Mouse (Mus musculus) cortical plate, adult 2 months (tissue): ENCODE measurements at regions not wholly inside any gene's neighbourhood (a gene's known extent, or its start where the extent isn't known, plus 50 kb on each side); places are given as distances from the start of the nearest gene placed in this dataset.

Experiments used
- CTCF ChIP-seq: fragments of 200-500 bp; IDR thresholded peaks from 2 replicates; pipeline ENCODE4 v1.5.1; 2011; ENCODE audit warnings: mild to moderate bottlenecking, control low read depth, low read length; ENCODE audit not compliant: insufficient read depth; ENCODE audit errors: extremely low read depth
- POLR2A ChIP-seq: fragments of 200-500 bp; IDR thresholded peaks from 2 replicates; pipeline ENCODE4 v1.6.1; 2011; ENCODE audit warnings: mild to moderate bottlenecking, low read length, control low read depth; ENCODE audit not compliant: insufficient read depth; ENCODE audit errors: extremely low read depth

DNA sequence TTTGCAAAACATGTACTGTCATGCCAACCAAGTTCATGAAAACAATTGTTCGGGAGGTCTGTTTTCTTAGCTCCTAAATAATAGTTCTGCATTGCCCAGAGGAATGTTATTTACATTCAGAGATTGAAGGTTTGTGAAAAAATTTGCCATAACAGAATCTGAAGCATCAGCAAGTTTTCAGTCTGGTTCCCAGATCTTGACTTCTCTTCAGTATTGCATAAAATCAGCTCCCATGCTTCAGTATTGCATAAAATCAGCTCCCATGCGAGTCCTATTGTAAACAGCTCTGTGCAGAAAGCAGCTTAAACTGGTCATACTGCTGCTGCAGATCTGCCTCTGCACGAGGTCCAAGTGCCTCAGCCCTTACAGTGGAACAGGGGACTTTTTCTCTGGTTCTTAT lies 155.5 kb downstream of the Cxcl12 start:
- TF ChIP-seq CTCF = no peak
- no peak for TF ChIP-seq POLR2A
